Mouse (Mus musculus): ENCODE data around the gene Cd320. TPM values are rescaled to one million over a fixed set of nuclear protein-coding genes. Genes with fewer than 3 reads are reported as not detected.
"Not testable (repeated sequence)": the region's sequence is repeated elsewhere in the genome, so short reads cannot be mapped to it uniquely, and the experiment has no call there.

Cd320 gene
- total RNA-seq, 2 experiments from 2014 or later, result 3.1 TPM; not detected in 1

GRCm38 (mm10) chr17:33891892-33892291 is 49.0 kb downstream of the Cd320 start:
- not testable (repeated sequence) for ATAC-seq (replicated peaks; ENCODE audit: low FRiP score, poor library complexity, severe bottlenecking)

- ATAC-seq (replicated peaks; ENCODE audit: low FRiP score, poor library complexity, severe bottlenecking), result no peak
These were observed 49.5 kb downstream of the Cd320 start for GRCm38 (mm10) chr17:33892429-33892828.

GRCm38 (mm10) chr17:33893011-33893410 is 50.1 kb downstream of the Cd320 start:
- not testable (repeated sequence) for ATAC-seq (replicated peaks; ENCODE audit: low FRiP score, poor library complexity, severe bottlenecking)

GRCm38 (mm10) chr17:33897114-33897794 is 54.4 kb downstream of the Cd320 start:
- ATAC-seq (replicated peaks; ENCODE audit: low FRiP score, poor library complexity, severe bottlenecking), result 0 out of 2 replicates have a peak, but pooled peaks have one; percentile 45

GRCm38 (mm10) chr17:33898193-33898592 is 55.3 kb downstream of the Cd320 start:
- ATAC-seq (replicated peaks; ENCODE audit: low FRiP score, poor library complexity, severe bottlenecking), result not testable (repeated sequence)

Other genes starting within 250 kb of the Cd320 start
- gene Zfp414, start 214.0 kb upstream of the Cd320 start, total RNA-seq (2015; ENCODE audit: low replicate concordance), result 12.5 and 25.3 TPM in 2 replicates
- 4.3 and 8.0 TPM in 2 replicates for gene Zfp414, start 214.0 kb upstream of the Cd320 start, total RNA-seq (2017; ENCODE audit: low replicate concordance)
- 48.4 and 55.8 TPM in 2 replicates for gene Pram1, start 205.0 kb upstream of the Cd320 start, total RNA-seq (2015; ENCODE audit: low replicate concordance)
- gene Pram1, start 205.0 kb upstream of the Cd320 start, total RNA-seq (2017; ENCODE audit: low replicate concordance), result 6.3 and 12.6 TPM in 2 replicates
- gene Hnrnpm, start 156.2 kb upstream of the Cd320 start, total RNA-seq (2015; ENCODE audit: low replicate concordance), result 1,242 and 1,297 TPM in 2 replicates
- gene Hnrnpm, start 156.2 kb upstream of the Cd320 start, total RNA-seq (2017; ENCODE audit: low replicate concordance), result 1,014 and 1,409 TPM in 2 replicates
- 910 and 992 TPM in 2 replicates for gene March2, start 124.4 kb upstream of the Cd320 start, total RNA-seq (2015; ENCODE audit: low replicate concordance)
- gene March2, start 124.4 kb upstream of the Cd320 start, total RNA-seq (2017; ENCODE audit: low replicate concordance), result 1,070 and 1,140 TPM in 2 replicates
- 43.9 and 50.9 TPM in 2 replicates for gene Rab11b, start 82.6 kb upstream of the Cd320 start, total RNA-seq (2015; ENCODE audit: low replicate concordance)
- gene Rab11b, start 82.6 kb upstream of the Cd320 start, total RNA-seq (2017; ENCODE audit: low replicate concordance), result 28.1 and 36.7 TPM in 2 replicates
- gene Angptl4, start 61.3 kb upstream of the Cd320 start, total RNA-seq (2015; ENCODE audit: low replicate concordance), result 0.96 and 1.5 TPM in 2 replicates
- gene Angptl4, start 61.3 kb upstream of the Cd320 start, total RNA-seq (2017; ENCODE audit: low replicate concordance), result 1.1 and 4.3 TPM in 2 replicates
- not detected in 2 replicates for gene Kank3, start 32.6 kb upstream of the Cd320 start, total RNA-seq (2015; ENCODE audit: low replicate concordance)
- gene Kank3, start 32.6 kb upstream of the Cd320 start, total RNA-seq (2017; ENCODE audit: low replicate concordance), result 0.42 and 1.3 TPM in 2 replicates
- gene Rps28, start 18.5 kb upstream of the Cd320 start, total RNA-seq (2015; ENCODE audit: low replicate concordance), result 216 and 275 TPM in 2 replicates
- 302 and 335 TPM in 2 replicates for gene Rps28, start 18.5 kb upstream of the Cd320 start, total RNA-seq (2017; ENCODE audit: low replicate concordance)
- 50.6 and 57.5 TPM in 2 replicates for gene Ndufa7, start 18.5 kb upstream of the Cd320 start, total RNA-seq (2015; ENCODE audit: low replicate concordance)
- gene Ndufa7, start 18.5 kb upstream of the Cd320 start, total RNA-seq (2017; ENCODE audit: low replicate concordance), result 35.4 and 46.6 TPM in 2 replicates
- not detected in 2 replicates for gene Gm7029, start 30.7 kb downstream of the Cd320 start, total RNA-seq (2015; ENCODE audit: low replicate concordance)
- not detected in 2 replicates for gene Gm7029, start 30.7 kb downstream of the Cd320 start, total RNA-seq (2017; ENCODE audit: low replicate concordance)
- 5.0 and 17.6 TPM in 2 replicates for gene Kifc1, start 47.6 kb downstream of the Cd320 start, total RNA-seq (2015; ENCODE audit: low replicate concordance)
- gene Kifc1, start 47.6 kb downstream of the Cd320 start, total RNA-seq (2017; ENCODE audit: low replicate concordance), result 47.5 and 80.7 TPM in 2 replicates
- not detected in 2 replicates for gene Platr17, start 62.0 kb downstream of the Cd320 start, total RNA-seq (2015; ENCODE audit: low replicate concordance)
- 9.7 TPM in 1 of 2 replicates, not detected in the other for gene Platr17, start 62.0 kb downstream of the Cd320 start, total RNA-seq (2017; ENCODE audit: low replicate concordance)
- gene Daxx, start 66.3 kb downstream of the Cd320 start, total RNA-seq (2015; ENCODE audit: low replicate concordance), result 12.1 and 14.2 TPM in 2 replicates
- 20.4 and 21.7 TPM in 2 replicates for gene Daxx, start 66.3 kb downstream of the Cd320 start, total RNA-seq (2017; ENCODE audit: low replicate concordance)
- gene Tapbp, start 72.8 kb downstream of the Cd320 start, total RNA-seq (2015; ENCODE audit: low replicate concordance), result 30.7 and 30.9 TPM in 2 replicates
- gene Tapbp, start 72.8 kb downstream of the Cd320 start, total RNA-seq (2017; ENCODE audit: low replicate concordance), result 34.3 and 39.6 TPM in 2 replicates
- 4.0 and 7.9 TPM in 2 replicates for gene Zbtb22, start 72.8 kb downstream of the Cd320 start, total RNA-seq (2015; ENCODE audit: low replicate concordance)
- 8.8 and 10.3 TPM in 2 replicates for gene Zbtb22, start 72.8 kb downstream of the Cd320 start, total RNA-seq (2017; ENCODE audit: low replicate concordance)
- 5.2 and 6.1 TPM in 2 replicates for gene Rgl2, start 86.5 kb downstream of the Cd320 start, total RNA-seq (2015; ENCODE audit: low replicate concordance)
- 5.6 and 9.7 TPM in 2 replicates for gene Rgl2, start 86.5 kb downstream of the Cd320 start, total RNA-seq (2017; ENCODE audit: low replicate concordance)
- gene Pfdn6, start 97.3 kb downstream of the Cd320 start, total RNA-seq (2015; ENCODE audit: low replicate concordance), result 15.9 and 38.0 TPM in 2 replicates
- gene Pfdn6, start 97.3 kb downstream of the Cd320 start, total RNA-seq (2017; ENCODE audit: low replicate concordance), result 22.9 TPM in 2 replicates
- gene Wdr46, start 97.6 kb downstream of the Cd320 start, total RNA-seq (2015; ENCODE audit: low replicate concordance), result 4.0 and 15.9 TPM in 2 replicates
- gene Wdr46, start 97.6 kb downstream of the Cd320 start, total RNA-seq (2017; ENCODE audit: low replicate concordance), result 7.5 and 8.5 TPM in 2 replicates
- gene B3galt4, start 108.4 kb downstream of the Cd320 start, total RNA-seq (2015; ENCODE audit: low replicate concordance), result not detected in 2 replicates
- gene B3galt4, start 108.4 kb downstream of the Cd320 start, total RNA-seq (2017; ENCODE audit: low replicate concordance), result 0.70 and 0.94 TPM in 2 replicates
- gene Vps52, start 112.7 kb downstream of the Cd320 start, total RNA-seq (2015; ENCODE audit: low replicate concordance), result 8.2 and 11.3 TPM in 2 replicates
- gene Vps52, start 112.7 kb downstream of the Cd320 start, total RNA-seq (2017; ENCODE audit: low replicate concordance), result 13.0 and 17.0 TPM in 2 replicates
- 758 and 917 TPM in 2 replicates for gene Rps18, start 112.9 kb downstream of the Cd320 start, total RNA-seq (2015; ENCODE audit: low replicate concordance)
- 207 and 301 TPM in 2 replicates for gene Rps18, start 112.9 kb downstream of the Cd320 start, total RNA-seq (2017; ENCODE audit: low replicate concordance)
- 177 and 273 TPM in 2 replicates for gene H2-K1, start 157.3 kb downstream of the Cd320 start, total RNA-seq (2015; ENCODE audit: low replicate concordance)
- 97.6 and 121 TPM in 2 replicates for gene H2-K1, start 157.3 kb downstream of the Cd320 start, total RNA-seq (2017; ENCODE audit: low replicate concordance)
- gene Ring1, start 181.6 kb downstream of the Cd320 start, total RNA-seq (2015; ENCODE audit: low replicate concordance), result 1.9 and 9.2 TPM in 2 replicates
- 2.0 and 2.8 TPM in 2 replicates for gene Ring1, start 181.6 kb downstream of the Cd320 start, total RNA-seq (2017; ENCODE audit: low replicate concordance)
- 26.5 and 50.7 TPM in 2 replicates for gene H2-Ke6, start 185.0 kb downstream of the Cd320 start, total RNA-seq (2015; ENCODE audit: low replicate concordance)
- gene H2-Ke6, start 185.0 kb downstream of the Cd320 start, total RNA-seq (2017; ENCODE audit: low replicate concordance), result 15.0 and 17.8 TPM in 2 replicates
- not detected in 2 replicates for gene Slc39a7, start 188.6 kb downstream of the Cd320 start, total RNA-seq (2015; ENCODE audit: low replicate concordance)
- 11.5 and 16.6 TPM in 2 replicates for gene Slc39a7, start 188.6 kb downstream of the Cd320 start, total RNA-seq (2017; ENCODE audit: low replicate concordance)
- 7.1 and 8.3 TPM in 2 replicates for gene Rxrb, start 188.7 kb downstream of the Cd320 start, total RNA-seq (2015; ENCODE audit: low replicate concordance)
- 10.7 and 12.0 TPM in 2 replicates for gene Rxrb, start 188.7 kb downstream of the Cd320 start, total RNA-seq (2017; ENCODE audit: low replicate concordance)
- gene Col11a2, start 196.3 kb downstream of the Cd320 start, total RNA-seq (2015; ENCODE audit: low replicate concordance), result 1.3 TPM in 1 of 2 replicates, not detected in the other
- 4.3 and 7.0 TPM in 2 replicates for gene Col11a2, start 196.3 kb downstream of the Cd320 start, total RNA-seq (2017; ENCODE audit: low replicate concordance)
- gene H2-Oa, start 249.2 kb downstream of the Cd320 start, total RNA-seq (2015; ENCODE audit: low replicate concordance), result 0.84 and 7.9 TPM in 2 replicates
- gene H2-Oa, start 249.2 kb downstream of the Cd320 start, total RNA-seq (2017; ENCODE audit: low replicate concordance), result 1.1 TPM in 1 of 2 replicates, not detected in the other

Measured in erythroblast, adult 5-6 weeks (primary cell).